Mouse (Mus musculus): ENCODE results near the gene Accs. TPM values are rescaled to one million over a fixed set of nuclear protein-coding genes. Genes with fewer than 3 reads are reported as not detected.
A peak's percentile ranks its signal among the peaks of the same experiment; 100 is the strongest.

Accs gene
- polyA plus RNA-seq (2011; ENCODE audit: insufficient read depth, insufficient read length, low read depth, missing spikeins), result 3.5 and 4.8 TPM in 2 replicates

DNA sequence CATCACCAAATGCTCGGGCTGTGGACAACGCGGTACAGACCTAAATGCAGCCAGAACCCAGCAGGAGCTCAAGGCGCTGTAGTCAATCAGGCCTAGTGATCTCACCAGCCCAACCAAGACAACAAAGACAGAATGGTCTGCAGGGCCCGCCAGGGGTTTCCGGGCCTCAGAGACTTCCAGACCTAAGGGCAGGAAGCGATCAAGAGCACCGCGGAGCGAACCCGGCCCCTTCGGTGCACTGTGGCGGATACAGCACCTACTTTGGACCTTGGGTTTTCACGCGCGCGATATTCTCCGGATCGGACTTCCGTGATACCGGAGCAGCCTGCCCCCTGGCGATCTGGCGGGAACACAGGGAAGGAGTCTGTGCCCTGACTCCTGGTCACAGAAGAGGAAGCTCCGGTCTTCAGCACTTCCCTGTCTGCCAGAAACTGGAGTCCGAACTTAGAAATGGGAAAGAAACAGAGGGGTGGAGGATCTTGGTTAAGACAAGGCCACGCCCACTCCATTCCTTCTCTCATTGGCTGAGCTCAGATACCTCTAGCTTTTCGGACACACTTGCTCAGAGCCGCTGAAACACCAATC is at the start of gene Accs:
Accs (minus strand) TSS at position 439 of the 585 bp plus-strand sequence.
- no peaks in the 10 kb centered on the region for H3K9me3 ChIP-seq (replicated peaks; ENCODE audit: control insufficient read depth, insufficient read depth, low read length, poor library complexity, severe bottlenecking)
- H3K4me3 ChIP-seq (ENCODE audit: low read depth, low read length), result peak within 1 kb of the TSS; percentile 78
- peak within 1 kb of the TSS; percentile 11 for H3K27ac ChIP-seq (ENCODE audit: insufficient read depth, low read length)
- peak within 1 kb of the TSS; percentile 75 for H3K9ac ChIP-seq (ENCODE audit: low read depth, poor library complexity, severe bottlenecking)
- TF ChIP-seq POLR2A (IDR thresholded peaks at IDR 0.05; ENCODE audit: insufficient read depth, low read length) (no peak), CTCF (IDR thresholded peaks at IDR 0.05; ENCODE audit: low read depth, low read length) (peak; percentile 32), EP300 (IDR thresholded peaks at IDR 0.05; ENCODE audit: insufficient read depth, low read depth, low read length) (no peak)
- H3K4me1 ChIP-seq (ENCODE audit: control insufficient read depth, insufficient read depth, low read length), result peaks cover 2% of the 10 kb centered on the region
- no peaks in the 10 kb centered on the region for H3K36me3 ChIP-seq (ENCODE audit: control insufficient read depth, insufficient read depth, low read length, poor library complexity, severe bottlenecking)
- no peaks in the 10 kb centered on the region for H3K27me3 ChIP-seq (ENCODE audit: control insufficient read depth, insufficient read depth, low read length, poor library complexity, severe bottlenecking)

DNA sequence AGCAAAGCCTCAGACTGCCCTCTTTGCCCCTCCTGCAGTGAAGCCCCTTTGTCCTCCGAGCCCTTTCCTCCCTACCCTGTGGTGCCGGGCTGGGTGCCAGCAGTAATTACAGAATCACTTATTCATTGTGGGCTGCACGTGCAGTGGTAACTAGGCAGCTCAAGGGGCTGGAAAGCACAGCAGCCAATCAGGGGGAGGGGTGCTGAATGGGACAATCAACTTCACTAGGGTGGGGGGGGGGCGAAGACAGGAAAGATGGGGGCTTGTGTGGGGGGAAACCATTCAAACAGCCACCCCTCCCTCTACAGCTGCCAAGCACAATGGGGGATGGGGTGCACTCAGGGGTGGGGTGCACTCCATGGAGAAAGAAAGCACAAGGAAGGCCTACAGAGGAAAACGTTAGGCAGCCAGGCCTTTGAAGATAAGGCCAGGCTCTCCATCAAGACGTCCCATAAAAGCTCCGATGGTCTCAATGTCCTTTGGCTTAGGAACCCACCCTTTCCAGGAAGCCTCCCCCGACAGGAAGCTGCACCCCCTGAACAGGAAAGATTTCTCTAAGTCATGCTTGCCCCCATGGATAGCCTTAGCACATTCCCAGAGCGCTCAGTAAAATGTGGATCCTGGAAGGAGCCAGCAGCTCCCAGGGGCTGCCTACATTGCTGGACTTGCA is 42.0 kb upstream of the Accs start:
- H3K9me3 ChIP-seq (replicated peaks; ENCODE audit: control insufficient read depth, insufficient read depth, low read length, poor library complexity, severe bottlenecking), result no peaks in the 10 kb centered on the region
- no peak overlapping the region for H3K27ac ChIP-seq (ENCODE audit: insufficient read depth, low read length)
- no peak for TF ChIP-seq POLR2A (IDR thresholded peaks at IDR 0.05; ENCODE audit: insufficient read depth, low read length)
- H3K9ac ChIP-seq (ENCODE audit: low read depth, poor library complexity, severe bottlenecking), result no peak overlapping the region
- H3K27me3 ChIP-seq (ENCODE audit: control insufficient read depth, insufficient read depth, low read length, poor library complexity, severe bottlenecking), result no peaks in the 10 kb centered on the region
- no peak overlapping the region for H3K4me3 ChIP-seq (ENCODE audit: low read depth, low read length)
- no peaks in the 10 kb centered on the region for H3K36me3 ChIP-seq (ENCODE audit: control insufficient read depth, insufficient read depth, low read length, poor library complexity, severe bottlenecking)
- peaks cover 2% of the 10 kb centered on the region for H3K4me1 ChIP-seq (ENCODE audit: control insufficient read depth, insufficient read depth, low read length)

DNA sequence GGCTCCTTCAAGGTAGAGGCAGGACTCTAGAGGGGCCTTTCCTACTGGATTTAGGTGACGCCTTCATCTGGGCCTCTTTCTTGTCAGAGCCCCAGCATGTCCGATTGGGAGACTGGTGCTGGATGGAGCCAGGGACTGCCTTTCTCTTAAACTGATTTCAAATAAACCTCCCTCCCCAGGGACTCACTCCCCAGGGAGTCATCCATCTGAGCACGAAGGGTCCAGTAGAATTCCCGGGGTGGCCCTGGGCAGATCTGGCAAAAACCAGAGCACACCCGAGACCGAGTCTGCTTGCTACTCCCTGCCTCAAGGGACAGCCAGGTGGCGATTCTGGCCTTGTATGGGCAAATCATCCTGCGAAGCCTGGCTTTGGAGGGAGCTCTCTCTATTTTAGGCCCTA is 40.4 kb upstream of the Accs start:
- no peaks in the 10 kb centered on the region for H3K9me3 ChIP-seq (replicated peaks; ENCODE audit: control insufficient read depth, insufficient read depth, low read length, poor library complexity, severe bottlenecking)
- H3K4me3 ChIP-seq (ENCODE audit: low read depth, low read length), result no peak overlapping the region
- no peak overlapping the region for H3K9ac ChIP-seq (ENCODE audit: low read depth, poor library complexity, severe bottlenecking)
- no peaks in the 10 kb centered on the region for H3K36me3 ChIP-seq (ENCODE audit: control insufficient read depth, insufficient read depth, low read length, poor library complexity, severe bottlenecking)
- H3K27ac ChIP-seq (ENCODE audit: insufficient read depth, low read length), result no peak overlapping the region
- H3K4me1 ChIP-seq (ENCODE audit: control insufficient read depth, insufficient read depth, low read length), result peaks cover 2% of the 10 kb centered on the region
- TF ChIP-seq POLR2A (IDR thresholded peaks at IDR 0.05; ENCODE audit: insufficient read depth, low read length) (no peak), EP300 (IDR thresholded peaks at IDR 0.05; ENCODE audit: insufficient read depth, low read depth, low read length) (no peak), CTCF (IDR thresholded peaks at IDR 0.05; ENCODE audit: low read depth, low read length) (no peak)
- no peaks in the 10 kb centered on the region for H3K27me3 ChIP-seq (ENCODE audit: control insufficient read depth, insufficient read depth, low read length, poor library complexity, severe bottlenecking)

DNA sequence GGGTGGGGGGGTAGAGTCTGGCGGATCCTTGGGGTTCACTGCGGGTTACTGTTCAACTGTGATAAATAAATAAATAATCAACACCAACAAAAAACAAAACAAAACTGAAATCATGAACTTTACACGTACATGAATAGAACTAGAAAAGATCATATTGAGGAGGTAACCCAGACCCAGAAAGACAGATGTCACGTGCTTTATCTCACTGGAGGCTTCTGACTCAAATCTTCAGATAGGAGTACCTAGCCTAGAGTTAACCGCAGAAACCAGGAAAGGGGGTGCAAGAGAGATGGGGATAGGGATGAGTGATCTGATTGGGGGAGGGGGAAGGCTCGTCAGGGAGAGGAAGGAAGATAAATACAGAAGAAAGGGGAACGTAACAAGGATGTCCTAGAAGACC is 39.3 kb upstream of the Accs start:
- H3K4me1 ChIP-seq (ENCODE audit: control insufficient read depth, insufficient read depth, low read length), result peaks cover 2% of the 10 kb centered on the region
- no peaks in the 10 kb centered on the region for H3K9me3 ChIP-seq (replicated peaks; ENCODE audit: control insufficient read depth, insufficient read depth, low read length, poor library complexity, severe bottlenecking)
- no peak overlapping the region for H3K9ac ChIP-seq (ENCODE audit: low read depth, poor library complexity, severe bottlenecking)
- H3K4me3 ChIP-seq (ENCODE audit: low read depth, low read length), result no peak overlapping the region
- no peak overlapping the region for H3K27ac ChIP-seq (ENCODE audit: insufficient read depth, low read length)
- TF ChIP-seq EP300 (IDR thresholded peaks at IDR 0.05; ENCODE audit: insufficient read depth, low read depth, low read length) (no peak), POLR2A (IDR thresholded peaks at IDR 0.05; ENCODE audit: insufficient read depth, low read length) (no peak)
- no peaks in the 10 kb centered on the region for H3K27me3 ChIP-seq (ENCODE audit: control insufficient read depth, insufficient read depth, low read length, poor library complexity, severe bottlenecking)
- H3K36me3 ChIP-seq (ENCODE audit: control insufficient read depth, insufficient read depth, low read length, poor library complexity, severe bottlenecking), result no peaks in the 10 kb centered on the region

DNA sequence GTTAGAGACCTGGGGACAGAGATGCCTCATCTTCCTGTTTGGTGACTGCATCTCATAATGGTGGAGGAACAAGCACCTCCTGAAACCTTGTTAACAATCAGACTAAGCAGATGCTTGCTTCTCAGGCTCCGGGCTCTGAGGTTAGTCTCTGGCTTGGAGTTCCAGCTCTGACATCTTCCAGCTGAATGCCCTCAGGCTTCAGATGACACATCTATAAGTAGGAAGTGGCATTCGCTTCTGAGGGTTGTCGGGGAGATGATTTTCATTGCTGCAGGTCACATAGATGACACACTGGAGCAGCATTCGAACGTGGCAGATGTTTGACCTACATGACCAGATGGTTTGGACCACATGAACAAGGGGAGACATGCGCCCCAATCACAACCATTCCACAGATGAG is 38.6 kb upstream of the Accs start:
- Histone ChIP-seq H3K27me3 (ENCODE audit: control insufficient read depth, insufficient read depth, low read length, poor library complexity, severe bottlenecking) (no peaks in the 10 kb centered on the region), H3K4me1 (ENCODE audit: control insufficient read depth, insufficient read depth, low read length) (peaks cover 2% of the 10 kb centered on the region), H3K36me3 (ENCODE audit: control insufficient read depth, insufficient read depth, low read length, poor library complexity, severe bottlenecking) (no peaks in the 10 kb centered on the region), H3K27ac (ENCODE audit: insufficient read depth, low read length) (no peak overlapping the region), H3K9me3 (replicated peaks; ENCODE audit: control insufficient read depth, insufficient read depth, low read length, poor library complexity, severe bottlenecking) (no peaks in the 10 kb centered on the region), H3K9ac (ENCODE audit: low read depth, poor library complexity, severe bottlenecking) (no peak overlapping the region), H3K4me3 (ENCODE audit: low read depth, low read length) (no peak overlapping the region)
- TF ChIP-seq POLR2A (IDR thresholded peaks at IDR 0.05; ENCODE audit: insufficient read depth, low read length) (no peak), EP300 (IDR thresholded peaks at IDR 0.05; ENCODE audit: insufficient read depth, low read depth, low read length) (no peak), CTCF (IDR thresholded peaks at IDR 0.05; ENCODE audit: low read depth, low read length) (no peak)

DNA sequence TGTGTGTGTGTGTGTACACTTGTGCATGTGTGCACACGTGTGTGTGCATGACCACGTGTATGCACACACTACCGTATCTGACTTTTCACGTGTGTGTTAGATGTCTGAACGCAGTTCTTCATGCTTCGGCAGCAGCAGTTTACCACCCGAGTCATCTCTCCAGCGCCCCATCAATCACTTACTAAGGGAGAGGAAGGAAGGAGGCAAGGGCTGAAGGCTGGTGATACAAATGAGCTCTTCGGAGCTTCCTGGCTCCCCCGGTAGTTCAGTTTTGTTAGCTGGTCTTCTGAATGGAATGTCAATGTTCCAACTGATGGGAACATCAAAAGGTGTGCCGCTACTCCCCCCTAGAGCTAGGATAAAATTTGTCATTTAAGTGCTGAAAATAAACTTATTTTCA is 37.5 kb upstream of the Accs start:
- TF ChIP-seq CTCF (IDR thresholded peaks at IDR 0.05; ENCODE audit: low read depth, low read length) (no peak), POLR2A (IDR thresholded peaks at IDR 0.05; ENCODE audit: insufficient read depth, low read length) (no peak), EP300 (IDR thresholded peaks at IDR 0.05; ENCODE audit: insufficient read depth, low read depth, low read length) (no peak)
- Histone ChIP-seq H3K9me3 (replicated peaks; ENCODE audit: control insufficient read depth, insufficient read depth, low read length, poor library complexity, severe bottlenecking) (no peaks in the 10 kb centered on the region), H3K4me3 (ENCODE audit: low read depth, low read length) (no peak overlapping the region), H3K4me1 (ENCODE audit: control insufficient read depth, insufficient read depth, low read length) (peaks cover 2% of the 10 kb centered on the region), H3K27me3 (ENCODE audit: control insufficient read depth, insufficient read depth, low read length, poor library complexity, severe bottlenecking) (no peaks in the 10 kb centered on the region), H3K9ac (ENCODE audit: low read depth, poor library complexity, severe bottlenecking) (no peak overlapping the region), H3K36me3 (ENCODE audit: control insufficient read depth, insufficient read depth, low read length, poor library complexity, severe bottlenecking) (no peaks in the 10 kb centered on the region), H3K27ac (ENCODE audit: insufficient read depth, low read length) (no peak overlapping the region)

Measured in ES-Bruce4 (cell line).